Mouse (Mus musculus) C2C12 (cell line): Measurements from ENCODE around the gene Anapc13.

Experiments
- CEBPB ChIP-seq: IDR thresholded peaks from one replicate; pipeline ENCODE4 v1.6.1; 2011; ENCODE audit warnings: low read depth, mild to moderate bottlenecking, control low read depth, moderate library complexity
- CTCF ChIP-seq: IDR thresholded peaks from one replicate; pipeline ENCODE4 v1.5.1; 2011; ENCODE audit not compliant: control insufficient read depth, insufficient read depth, insufficient read length
- MAX ChIP-seq: IDR thresholded peaks from one replicate; pipeline ENCODE4 v1.6.1; 2011; ENCODE audit warnings: mild to moderate bottlenecking, control low read depth

DNA sequence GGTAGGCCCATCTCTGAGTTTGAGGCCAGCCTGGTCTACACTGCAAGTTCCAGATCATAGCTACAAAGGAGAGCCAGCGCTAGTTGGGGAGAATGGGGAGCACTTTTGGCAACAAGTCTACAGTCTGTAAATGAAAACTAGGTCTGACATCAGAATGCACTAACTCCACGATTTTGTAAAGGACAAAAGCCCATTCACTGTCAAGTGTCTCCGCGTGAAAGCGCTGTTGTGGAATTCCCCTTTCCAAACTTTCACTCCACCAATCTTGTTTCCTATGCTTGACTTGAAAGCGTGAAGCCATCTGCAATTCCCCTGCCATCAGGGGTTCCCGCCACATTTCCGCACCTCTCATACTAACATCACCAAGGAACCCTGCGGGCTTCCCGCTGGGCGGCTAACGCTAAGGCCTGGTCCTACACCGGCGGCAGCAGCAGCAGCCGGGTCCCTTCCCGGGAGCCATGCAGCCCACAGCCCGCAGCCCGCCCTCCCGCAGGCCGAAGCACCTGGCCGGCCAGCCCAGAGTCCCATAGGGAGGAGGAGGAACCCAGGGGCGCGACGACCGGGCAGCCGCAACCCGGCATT lies 604 bp upstream of the Anapc13 start:
- TF ChIP-seq CTCF (no peak), CEBPB (no peak), MAX (no peak)
